Mouse (Mus musculus): ENCODE results near the gene Trdn. TPM values are rescaled to one million over a fixed set of nuclear protein-coding genes. Genes with fewer than 3 reads are reported as not detected.

The Trdn gene
- polyA plus RNA-seq, 1 experiment from 2014 or later, result 0.19 TPM

Other genes with a start within 250 kb of the Trdn start
- 13.6 and 14.8 TPM in 2 replicates for gene Nkain2, start 190.1 kb upstream of the Trdn start, polyA plus RNA-seq (2015; fragmentation: Nextera tagmentation; extraction: Ambion mirVana)

Data from hindbrain, embryonic 15.5 days (tissue).